Mouse (Mus musculus) myocyte (in vitro differentiated cells): ENCODE results near the gene Rnf181. TPM values are rescaled to one million over a fixed set of nuclear protein-coding genes. Genes with fewer than 3 reads are reported as not detected.
A peak's percentile ranks its signal among the peaks of the same experiment; 100 is the strongest.

ENCODE experiments used
- H3K27me3 ChIP-seq: one replicate; pipeline ENCODE4 v1.6.1; 2011; ENCODE audit not compliant: control insufficient read depth, insufficient read depth, insufficient read length
- H3K36me3 ChIP-seq: one replicate; pipeline ENCODE4 v1.6.1; 2011; ENCODE audit not compliant: control insufficient read depth, insufficient read depth
- H3K4me2 ChIP-seq: one replicate; pipeline ENCODE4 v1.6.1; 2011; ENCODE audit warnings: low read depth, control low read depth
- H3K4me3 ChIP-seq: one replicate; pipeline ENCODE4 v1.5.1; 2011; ENCODE audit warnings: mild to moderate bottlenecking, control low read depth, moderate library complexity
- H3K79me2 ChIP-seq: one replicate; pipeline ENCODE4 v1.6.1; 2011; ENCODE audit not compliant: control insufficient read depth, insufficient read depth
- H3ac ChIP-seq: one replicate; pipeline ENCODE4 v1.6.1; 2011; ENCODE audit not compliant: control insufficient read depth, insufficient read length
- CEBPB ChIP-seq: IDR thresholded peaks from 2 replicates; pipeline ENCODE4 v1.6.1; 2011; ENCODE audit warnings: mild to moderate bottlenecking, moderate library complexity; ENCODE audit not compliant: poor library complexity, insufficient read depth, severe bottlenecking
- E2F4 ChIP-seq: IDR thresholded peaks from one replicate; pipeline ENCODE4 v1.6.1; 2011; ENCODE audit warnings: mild to moderate bottlenecking, control low read depth, moderate library complexity; ENCODE audit not compliant: insufficient read depth
- MAX ChIP-seq: IDR thresholded peaks from one replicate; pipeline ENCODE4 v1.6.1; 2011; ENCODE audit warnings: low read depth, mild to moderate bottlenecking, control low read depth
- MYOD1 ChIP-seq, 3 experiments: IDR thresholded peaks; one replicate each; pipeline ENCODE4 v1.6.1; 2011; ENCODE audit warnings: control low read depth in 2 of 3, low read depth in 2 of 3, mild to moderate bottlenecking in 2 of 3, moderate library complexity in 1 of 3; ENCODE audit not compliant: insufficient read length in 2 of 3, control insufficient read depth in 1 of 3
- MYOG ChIP-seq, 3 experiments: IDR thresholded peaks; one replicate each; pipeline ENCODE4 v1.6.1; 2011; ENCODE audit warnings: control low read depth in 2 of 3, low read depth in 2 of 3, mild to moderate bottlenecking in 2 of 3; ENCODE audit not compliant: insufficient read length in 2 of 3, control insufficient read depth in 1 of 3, insufficient read depth in 1 of 3
- POLR2A ChIP-seq: IDR thresholded peaks from one replicate; pipeline ENCODE4 v1.6.1; 2011; ENCODE audit warnings: low read depth, mild to moderate bottlenecking, control low read depth, moderate library complexity; ENCODE audit not compliant: insufficient read length
- POLR2AphosphoS2 ChIP-seq: IDR thresholded peaks from one replicate; pipeline ENCODE4 v1.6.1; 2011; ENCODE audit warnings: low read depth, control low read depth; ENCODE audit not compliant: insufficient read length
- REST ChIP-seq: IDR thresholded peaks from one replicate; pipeline ENCODE4 v1.6.1; 2011; ENCODE audit warnings: mild to moderate bottlenecking, control low read depth, moderate library complexity; ENCODE audit not compliant: insufficient read depth, insufficient read length
- SRF ChIP-seq: IDR thresholded peaks from one replicate; pipeline ENCODE4 v1.6.1; 2011; ENCODE audit warnings: low read depth; ENCODE audit not compliant: control insufficient read depth, insufficient read length
- TCF12 ChIP-seq: IDR thresholded peaks from one replicate; pipeline ENCODE4 v1.6.1; 2011; ENCODE audit warnings: mild to moderate bottlenecking, control low read depth; ENCODE audit not compliant: poor library complexity, insufficient read depth, severe bottlenecking
- TCF3 ChIP-seq: IDR thresholded peaks from one replicate; pipeline ENCODE4 v1.6.1; 2011; ENCODE audit warnings: low read depth, control low read depth; ENCODE audit not compliant: insufficient read length
- USF1 ChIP-seq: IDR thresholded peaks from one replicate; pipeline ENCODE4 v1.6.1; 2011; ENCODE audit warnings: low read depth, mild to moderate bottlenecking, control low read depth, moderate library complexity
- polyA plus RNA-seq: library from polyadenylated mRNA; unstranded; fragments of >200 nt; fragmentation: generic; extraction: Trizol; gene quantifications from one replicate; pipeline ENCODE4 v1.2.1, GENCODE M21; 2012; ENCODE audit warnings: missing spikeins

Gene Rnf181
- polyA plus RNA-seq, 1 experiment, result 169 TPM

- no peaks in the 10 kb centered on the region for H3K36me3 ChIP-seq
- H3K4me2 ChIP-seq, result no peak overlapping the region
- no peak overlapping the region for H3K4me3 ChIP-seq
- H3ac ChIP-seq, result no peak overlapping the region
- no peaks in the 10 kb centered on the region for H3K79me2 ChIP-seq
- TF ChIP-seq CEBPB (no peak), POLR2AphosphoS2 (no peak), MYOG (IDR thresholded peaks at IDR 0.05; ENCODE audit: control insufficient read depth in 1 of 3, insufficient read depth in 1 of 3, insufficient read length in 2 of 3, low read depth in 2 of 3) (no peak), SRF (no peak), USF1 (no peak), MYOD1 (IDR thresholded peaks at IDR 0.05; ENCODE audit: control insufficient read depth in 1 of 3, insufficient read length in 2 of 3, low read depth in 2 of 3) (no peak), E2F4 (no peak), POLR2A (no peak), TCF12 (no peak), MAX (no peak), REST (no peak), TCF3 (no peak)
- no peaks in the 10 kb centered on the region for H3K27me3 ChIP-seq
These were observed 33.2 kb upstream of the Rnf181 start for GRCm38 (mm10) chr6:72399967-72400366.

GRCm38 (mm10) chr6:72396837-72397251 lies 30.1 kb upstream of the Rnf181 start:
- TF ChIP-seq E2F4 (no peak), CEBPB (no peak), MYOD1 (IDR thresholded peaks at IDR 0.05; ENCODE audit: control insufficient read depth in 1 of 3, insufficient read length in 2 of 3, low read depth in 2 of 3) (peak; percentile 9 to 86 (median 61)), SRF (no peak), MYOG (IDR thresholded peaks at IDR 0.05; ENCODE audit: control insufficient read depth in 1 of 3, insufficient read depth in 1 of 3, insufficient read length in 2 of 3, low read depth in 2 of 3) (peak in 2 of 3 experiments; percentile 21 to 53), MAX (no peak), TCF3 (peak; percentile 14), TCF12 (peak; percentile 52)
- no peaks in the 10 kb centered on the region for H3K27me3 ChIP-seq

GRCm38 (mm10) chr6:72392341-72392740 lies 25.6 kb upstream of the Rnf181 start:
- no peaks in the 10 kb centered on the region for H3K79me2 ChIP-seq
- H3K4me3 ChIP-seq, result no peak overlapping the region
- no peak overlapping the region for H3ac ChIP-seq
- TF ChIP-seq TCF3, result no peak
- no peak for TF ChIP-seq USF1
- no peak for TF ChIP-seq POLR2AphosphoS2
- no peak for TF ChIP-seq CEBPB
- TF ChIP-seq MYOG (IDR thresholded peaks at IDR 0.05; ENCODE audit: control insufficient read depth in 1 of 3, insufficient read depth in 1 of 3, insufficient read length in 2 of 3, low read depth in 2 of 3), result no peak
- TF ChIP-seq MYOD1 (IDR thresholded peaks at IDR 0.05; ENCODE audit: control insufficient read depth in 1 of 3, insufficient read length in 2 of 3, low read depth in 2 of 3), result no peak
- TF ChIP-seq POLR2A, result no peak
- no peak for TF ChIP-seq E2F4
- TF ChIP-seq SRF, result no peak
- TF ChIP-seq TCF12, result no peak
- no peak for TF ChIP-seq REST
- TF ChIP-seq MAX, result no peak
- H3K27me3 ChIP-seq, result no peaks in the 10 kb centered on the region
- H3K36me3 ChIP-seq, result peaks cover 3% of the 10 kb centered on the region
- no peak overlapping the region for H3K4me2 ChIP-seq

More at GRCm38 (mm10) chr6:72396837-72397251, 30.1 kb upstream of the Rnf181 start:
- Histone ChIP-seq H3K36me3 (no peaks in the 10 kb centered on the region), H3K4me3 (no peak overlapping the region), H3K4me2 (peak overlapping the region; percentile 18), H3K79me2 (no peaks in the 10 kb centered on the region), H3ac (no peak overlapping the region)

- Histone ChIP-seq H3K79me2 (no peaks in the 10 kb centered on the region), H3K27me3 (no peaks in the 10 kb centered on the region), H3ac (peak overlapping the region; percentile 32), H3K4me3 (peak overlapping the region; percentile 80), H3K4me2 (peak overlapping the region; percentile 79), H3K36me3 (peaks cover 3% of the 10 kb centered on the region)
- TF ChIP-seq MYOG (IDR thresholded peaks at IDR 0.05; ENCODE audit: control insufficient read depth in 1 of 3, insufficient read depth in 1 of 3, insufficient read length in 2 of 3, low read depth in 2 of 3) (no peak), POLR2A (no peak), TCF12 (no peak), E2F4 (no peak), CEBPB (no peak), TCF3 (no peak), REST (no peak), USF1 (no peak), MAX (no peak), MYOD1 (IDR thresholded peaks at IDR 0.05; ENCODE audit: control insufficient read depth in 1 of 3, insufficient read length in 2 of 3, low read depth in 2 of 3) (no peak), POLR2AphosphoS2 (no peak), SRF (no peak)
These were observed 24.2 kb upstream of the Rnf181 start for GRCm38 (mm10) chr6:72390795-72391521.
